Mouse (Mus musculus) forebrain, embryonic 10.5 days (tissue): Measurements from ENCODE around the gene Mecr. TPM values are rescaled to one million over a fixed set of nuclear protein-coding genes. Genes with fewer than 3 reads are reported as not detected.
A peak's percentile ranks its signal among the peaks of the same experiment; 100 is the strongest.

Experiments
- DNase-seq: peaks from one replicate; pipeline ENCODE4 v3.0.0-alpha.2; 2017; ENCODE audit warnings: low spot score; ENCODE audit errors: extremely low spot score
- H3K27ac ChIP-seq: fragments of 300-500 bp; sonication (generic); 2 replicates; pipeline ENCODE4 v1.5.1; 2016; ENCODE audit warnings: mild to moderate bottlenecking
- H3K27me3 ChIP-seq: fragments of 300-500 bp; sonication (generic); 2 replicates; pipeline ENCODE4 v1.6.1; 2016; ENCODE audit warnings: mild to moderate bottlenecking; ENCODE audit not compliant: poor library complexity, severe bottlenecking
- H3K36me3 ChIP-seq: fragments of 300-500 bp; sonication (generic); replicated peaks from 2 replicates; pipeline ENCODE4 v1.6.1; 2016; ENCODE audit warnings: mild to moderate bottlenecking, moderate library complexity
- H3K4me1 ChIP-seq: fragments of 300-500 bp; sonication (generic); 2 replicates; pipeline ENCODE4 v1.6.1; 2016
- H3K4me3 ChIP-seq: fragments of 300-500 bp; sonication (generic); 2 replicates; pipeline ENCODE4 v1.5.1; 2016; ENCODE audit warnings: mild to moderate bottlenecking, moderate library complexity
- H3K9me3 ChIP-seq: fragments of 300-500 bp; sonication (generic); 2 replicates; pipeline ENCODE4 v1.6.1; 2016; ENCODE audit warnings: mild to moderate bottlenecking, moderate library complexity
- WGBS: fragments of 180-500 bp; shearing (Covaris S2); methylation state at CpG from one replicate; pipeline ENCODE4 v1.1.7; 2016; 5-methylcytosine and 5-hydroxymethylcytosine counted together
- polyA plus RNA-seq: library from polyadenylated mRNA; unstranded; fragments of >200 nt; fragmentation: Nextera tagmentation; extraction: Ambion mirVana; gene quantifications from 2 replicates; pipeline ENCODE4 v1.2.1, GENCODE M21; 2016

Gene Mecr
- polyA plus RNA-seq, 1 experiment from 2014 or later, result 60.2 TPM

GRCm38 (mm10) chr4:131906423-131906822 lies 63.2 kb downstream of the Mecr start:
- Histone ChIP-seq H3K36me3 (peaks cover 50% of the 10 kb centered on the region), H3K27me3 (peaks cover 10% of the 10 kb centered on the region), H3K4me1 (peaks cover 21% of the 10 kb centered on the region), H3K4me3 (no peak overlapping the region), H3K9me3 (no peaks in the 10 kb centered on the region; the same call in 1 of the 2 replicates), H3K27ac (no peak overlapping the region)
- 83% methylated on average over 6 of the region's 6 CpGs for WGBS
- no peak for DNase-seq

GRCm38 (mm10) chr4:131907912-131908311 lies 64.6 kb downstream of the Mecr start:
- no peak for DNase-seq
- WGBS, result 91% methylated on average over 3 of the region's 3 CpGs
- Histone ChIP-seq H3K4me1 (peaks cover 25% of the 10 kb centered on the region), H3K4me3 (no peak overlapping the region), H3K36me3 (peaks cover 36% of the 10 kb centered on the region), H3K27me3 (peaks cover 25% of the 10 kb centered on the region), H3K27ac (no peak overlapping the region), H3K9me3 (no peaks in the 10 kb centered on the region; the same call in 1 of the 2 replicates)

- DNase-seq, result peak; percentile 34
- no peaks in the 10 kb centered on the region; the same call in 1 of the 2 replicates for H3K9me3 ChIP-seq
- no peak overlapping the region; the same call in 1 of the 2 replicates for H3K4me3 ChIP-seq
- peaks cover 49% of the 10 kb centered on the region for H3K27me3 ChIP-seq
- no peak overlapping the region for H3K27ac ChIP-seq
- H3K4me1 ChIP-seq, result peaks cover 48% of the 10 kb centered on the region
- H3K36me3 ChIP-seq, result peaks cover 12% of the 10 kb centered on the region
- 27% methylated on average over 19 of the region's 21 CpGs for WGBS
These were observed 67.1 kb downstream of the Mecr start for GRCm38 (mm10) chr4:131910237-131910994.

GRCm38 (mm10) chr4:131911521-131911920 lies 68.3 kb downstream of the Mecr start:
- peaks cover under 1% of the 10 kb centered on the region for H3K36me3 ChIP-seq
- H3K9me3 ChIP-seq, result no peaks in the 10 kb centered on the region; the same call in 1 of the 2 replicates
- DNase-seq, result no peak
- H3K27ac ChIP-seq, result no peak overlapping the region
- H3K4me1 ChIP-seq, result peaks cover 59% of the 10 kb centered on the region
- WGBS, result 52% methylated on average over 5 of the region's 5 CpGs
- H3K4me3 ChIP-seq, result no peak overlapping the region
- H3K27me3 ChIP-seq, result peaks cover 60% of the 10 kb centered on the region

- no peak for DNase-seq
- peaks cover 73% of the 10 kb centered on the region for H3K4me1 ChIP-seq
- H3K27ac ChIP-seq, result no peak overlapping the region
- H3K9me3 ChIP-seq, result no peaks in the 10 kb centered on the region
- H3K4me3 ChIP-seq, result no peak overlapping the region
- H3K36me3 ChIP-seq, result no peaks in the 10 kb centered on the region
- H3K27me3 ChIP-seq, result peaks cover 80% of the 10 kb centered on the region
- 60% methylated on average over 10 of the region's 10 CpGs for WGBS
These were observed 70.3 kb downstream of the Mecr start for GRCm38 (mm10) chr4:131913526-131913925.

- 7% methylated on average over 9 of the region's 9 CpGs for WGBS
- peaks cover 79% of the 10 kb centered on the region for H3K4me1 ChIP-seq
- peaks cover 86% of the 10 kb centered on the region for H3K27me3 ChIP-seq
- H3K9me3 ChIP-seq, result no peaks in the 10 kb centered on the region
- no peak overlapping the region for H3K27ac ChIP-seq
- no peak for DNase-seq
- no peaks in the 10 kb centered on the region for H3K36me3 ChIP-seq
- no peak overlapping the region for H3K4me3 ChIP-seq
These were observed 70.9 kb downstream of the Mecr start for GRCm38 (mm10) chr4:131914046-131914643.

GRCm38 (mm10) chr4:131914891-131915469 lies 71.7 kb downstream of the Mecr start:
- WGBS, result 1% methylated on average over 31 of the region's 31 CpGs
- Histone ChIP-seq H3K27me3 (peaks cover 95% of the 10 kb centered on the region), H3K9me3 (no peaks in the 10 kb centered on the region), H3K36me3 (no peaks in the 10 kb centered on the region), H3K27ac (0 out of 2 replicates have a peak overlapping the region, but pooled peaks have one; percentile 44), H3K4me3 (peak overlapping the region; percentile 49), H3K4me1 (peaks cover 81% of the 10 kb centered on the region)
- DNase-seq, result peak; percentile 46

GRCm38 (mm10) chr4:131915821-131916328 lies 72.6 kb downstream of the Mecr start:
- Histone ChIP-seq H3K36me3 (no peaks in the 10 kb centered on the region), H3K4me3 (peak overlapping the region; percentile 49), H3K27ac (no peak overlapping the region), H3K27me3 (peaks cover 99% of the 10 kb centered on the region), H3K9me3 (no peaks in the 10 kb centered on the region), H3K4me1 (peaks cover 81% of the 10 kb centered on the region)
- no peak for DNase-seq
- WGBS, result 15% methylated on average over 13 of the region's 13 CpGs

GRCm38 (mm10) chr4:131916425-131916824 lies 73.2 kb downstream of the Mecr start:
- Histone ChIP-seq H3K27me3 (peaks cover 99% of the 10 kb centered on the region), H3K9me3 (no peaks in the 10 kb centered on the region), H3K4me1 (peaks cover 81% of the 10 kb centered on the region), H3K4me3 (0 out of 2 replicates have a peak overlapping the region, but pooled peaks have one; percentile 49), H3K36me3 (no peaks in the 10 kb centered on the region), H3K27ac (no peak overlapping the region)
- DNase-seq, result peak; percentile 83
- WGBS, result 4% methylated on average over 15 of the region's 15 CpGs

GRCm38 (mm10) chr4:131917010-131917555 lies 73.8 kb downstream of the Mecr start:
- Histone ChIP-seq H3K4me3 (no peak overlapping the region), H3K36me3 (peaks cover under 1% of the 10 kb centered on the region; the same call in 1 of the 2 replicates), H3K4me1 (peaks cover 83% of the 10 kb centered on the region), H3K27ac (no peak overlapping the region), H3K9me3 (no peaks in the 10 kb centered on the region), H3K27me3 (peaks cover 99% of the 10 kb centered on the region)
- whole genome bisulfite sequencing, result 84% methylated on average over 10 of the region's 10 CpGs
- DNase-seq, result no peak
